Mouse (Mus musculus): ENCODE data around the gene Cdh8. TPM values are rescaled to one million over a fixed set of nuclear protein-coding genes. Genes with fewer than 3 reads are reported as not detected.

The Cdh8 gene
- polyA plus RNA-seq (2015; fragmentation: Nextera tagmentation; extraction: Ambion mirVana), result 62.3 and 65.3 TPM in 2 replicates

DNA sequence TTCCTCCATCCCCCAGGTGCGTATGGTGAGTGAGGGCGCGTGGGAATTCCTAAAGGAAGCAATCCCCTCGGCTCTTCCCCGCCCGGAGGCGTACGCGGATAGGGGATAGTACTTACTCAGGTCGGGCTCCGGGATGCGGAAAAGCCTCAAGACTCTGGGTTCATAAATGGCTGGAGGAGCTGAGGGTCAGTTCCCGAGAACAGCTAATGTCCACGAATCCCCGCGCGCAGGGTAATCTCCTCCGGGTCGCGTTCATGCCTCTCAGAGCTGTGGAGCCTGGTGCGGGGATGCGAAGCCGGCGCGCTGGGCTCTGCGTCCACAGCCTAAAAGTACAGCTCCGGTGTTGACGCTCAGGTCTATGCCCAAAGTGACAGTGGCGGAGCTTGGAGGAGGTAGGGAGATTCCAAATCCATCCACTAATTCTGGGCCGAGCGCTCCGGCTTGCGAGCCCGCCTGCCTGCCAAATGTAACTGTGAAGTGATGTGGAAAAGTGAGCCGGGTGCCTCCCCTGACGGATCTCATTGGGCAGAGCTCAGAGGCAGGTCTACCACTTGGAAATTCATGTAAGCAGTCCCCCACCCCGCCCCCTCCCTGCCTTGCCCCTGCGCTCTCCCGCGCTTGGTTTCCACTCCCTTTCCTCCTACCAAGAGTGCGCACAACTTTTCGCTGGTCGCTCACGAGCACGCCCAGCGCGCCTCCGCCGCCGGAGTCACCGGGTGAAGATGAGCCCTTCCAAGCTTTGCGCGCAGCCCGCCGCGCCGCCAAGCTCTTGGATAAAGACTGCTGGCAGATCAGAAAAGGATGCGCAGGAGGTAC is at the start of gene Cdh8:
Gene Cdh8 (minus strand): TSS at position 506 of the 816 bp plus-strand sequence.

All from neural tube, postnatal 0 days (tissue).